Mouse (Mus musculus): ENCODE results near the gene Gfy.

DNA sequence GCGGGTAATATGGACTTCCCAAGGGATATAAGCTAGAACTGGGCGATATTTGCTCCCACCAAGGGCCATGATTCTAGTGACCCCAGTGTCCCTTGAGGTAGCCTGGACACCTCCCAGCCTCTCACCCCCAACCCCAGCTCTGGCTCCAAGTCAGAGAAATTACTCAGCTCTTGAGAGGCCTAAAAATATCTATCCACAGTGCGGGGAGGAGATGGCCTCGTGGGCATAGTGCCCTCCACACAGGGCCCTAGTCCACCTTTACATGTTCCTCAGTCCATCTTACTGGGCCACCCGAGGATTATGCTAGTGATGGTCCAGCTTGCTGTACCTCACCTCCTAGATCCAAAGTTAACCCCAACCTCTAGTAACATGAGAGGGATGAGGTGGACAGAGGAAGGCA lies 14.5 kb downstream of the Gfy start:
- no peak for TF ChIP-seq POLR2A (IDR thresholded peaks at IDR 0.05; ENCODE audit: insufficient read depth, low read depth, low read length)
- TF ChIP-seq CTCF (IDR thresholded peaks at IDR 0.05; ENCODE audit: insufficient read depth, low read depth, low read length), result no peak
